Mouse (Mus musculus): ENCODE measurements around the gene Ttc7b. TPM values are rescaled to one million over a fixed set of nuclear protein-coding genes. Genes with fewer than 3 reads are reported as not detected.
A peak's percentile ranks its signal among the peaks of the same experiment; 100 is the strongest.

Ttc7b gene
- polyA plus RNA-seq, 1 experiment, result 20.4 TPM

GRCm38 (mm10) chr12:100505484-100505883 is 15.1 kb downstream of the Ttc7b start:
- TF ChIP-seq CTCF (IDR thresholded peaks at IDR 0.05; ENCODE audit: extremely low read depth, insufficient read depth, insufficient read length, insufficient replicate concordance), result no peak
- no peak for TF ChIP-seq POLR2A (IDR thresholded peaks at IDR 0.05; ENCODE audit: low read depth, low read length)
- no peaks in the 10 kb centered on the region for H3K27me3 ChIP-seq (ENCODE audit: control insufficient read depth, insufficient read depth, low read length)
- DNase-seq (ENCODE audit: low read depth in 1 of 2, low spot score in 2 of 2), result no peak
- H3K4me3 ChIP-seq (ENCODE audit: extremely low read depth, insufficient read depth, insufficient read length), result no peak overlapping the region
- H3K27ac ChIP-seq (ENCODE audit: insufficient read depth, low read length), result 0 out of 2 replicates have a peak overlapping the region, but pooled peaks have one; percentile 27
- H3K36me3 ChIP-seq (ENCODE audit: control insufficient read depth, insufficient read depth, low read length), result no peaks in the 10 kb centered on the region
- peaks cover 12% of the 10 kb centered on the region; the same call in 1 of the 2 replicates for H3K4me1 ChIP-seq (ENCODE audit: control insufficient read depth, insufficient read depth, insufficient read length)
- WGBS, result 88% methylated on average over 1 of the region's 1 CpGs

GRCm38 (mm10) chr12:100504585-100504984 is 16.0 kb downstream of the Ttc7b start:
- no peak for TF ChIP-seq CTCF (IDR thresholded peaks at IDR 0.05; ENCODE audit: extremely low read depth, insufficient read depth, insufficient read length, insufficient replicate concordance)
- no peak for TF ChIP-seq POLR2A (IDR thresholded peaks at IDR 0.05; ENCODE audit: low read depth, low read length)
- 92% methylated on average over 2 of the region's 2 CpGs for WGBS
- Histone ChIP-seq H3K36me3 (ENCODE audit: control insufficient read depth, insufficient read depth, low read length) (no peaks in the 10 kb centered on the region), H3K27me3 (ENCODE audit: control insufficient read depth, insufficient read depth, low read length) (no peaks in the 10 kb centered on the region), H3K27ac (ENCODE audit: insufficient read depth, low read length) (no peak overlapping the region), H3K4me3 (ENCODE audit: extremely low read depth, insufficient read depth, insufficient read length) (no peak overlapping the region), H3K4me1 (ENCODE audit: control insufficient read depth, insufficient read depth, insufficient read length) (peaks cover 12% of the 10 kb centered on the region; the same call in 1 of the 2 replicates)
- no peak for DNase-seq (ENCODE audit: low read depth in 1 of 2, low spot score in 2 of 2)

- Histone ChIP-seq H3K27ac (ENCODE audit: insufficient read depth, low read length) (no peak overlapping the region), H3K4me3 (ENCODE audit: extremely low read depth, insufficient read depth, insufficient read length) (no peak overlapping the region), H3K36me3 (ENCODE audit: control insufficient read depth, insufficient read depth, low read length) (peaks cover 2% of the 10 kb centered on the region), H3K4me1 (ENCODE audit: control insufficient read depth, insufficient read depth, insufficient read length) (peaks cover 9% of the 10 kb centered on the region; the same call in 1 of the 2 replicates), H3K27me3 (ENCODE audit: control insufficient read depth, insufficient read depth, low read length) (no peaks in the 10 kb centered on the region)
- 82% methylated on average over 4 of the region's 4 CpGs for WGBS
- TF ChIP-seq POLR2A (IDR thresholded peaks at IDR 0.05; ENCODE audit: low read depth, low read length) (no peak), CTCF (IDR thresholded peaks at IDR 0.05; ENCODE audit: extremely low read depth, insufficient read depth, insufficient read length, insufficient replicate concordance) (no peak)
- DNase-seq (ENCODE audit: low read depth in 1 of 2, low spot score in 2 of 2), result no peak
Measured at GRCm38 (mm10) chr12:100503659-100504058, 17.0 kb downstream of the Ttc7b start.

GRCm38 (mm10) chr12:100502544-100502943 is 18.1 kb downstream of the Ttc7b start:
- TF ChIP-seq POLR2A (IDR thresholded peaks at IDR 0.05; ENCODE audit: low read depth, low read length), result no peak
- TF ChIP-seq CTCF (IDR thresholded peaks at IDR 0.05; ENCODE audit: extremely low read depth, insufficient read depth, insufficient read length, insufficient replicate concordance), result no peak
- Histone ChIP-seq H3K27ac (ENCODE audit: insufficient read depth, low read length) (no peak overlapping the region), H3K27me3 (ENCODE audit: control insufficient read depth, insufficient read depth, low read length) (no peaks in the 10 kb centered on the region), H3K4me3 (ENCODE audit: extremely low read depth, insufficient read depth, insufficient read length) (no peak overlapping the region), H3K4me1 (ENCODE audit: control insufficient read depth, insufficient read depth, insufficient read length) (peaks cover 8% of the 10 kb centered on the region; the same call in 1 of the 2 replicates), H3K36me3 (ENCODE audit: control insufficient read depth, insufficient read depth, low read length) (peaks cover 2% of the 10 kb centered on the region)
- no peak for DNase-seq (ENCODE audit: low read depth in 1 of 2, low spot score in 2 of 2)
- WGBS, result 93% methylated on average over 3 of the region's 3 CpGs

GRCm38 (mm10) chr12:100501261-100501660 is 19.4 kb downstream of the Ttc7b start:
- H3K27me3 ChIP-seq (ENCODE audit: control insufficient read depth, insufficient read depth, low read length), result no peaks in the 10 kb centered on the region
- DNase-seq (ENCODE audit: low read depth in 1 of 2, low spot score in 2 of 2), result peak; percentile 38 to 42
- H3K4me3 ChIP-seq (ENCODE audit: extremely low read depth, insufficient read depth, insufficient read length), result no peak overlapping the region
- TF ChIP-seq POLR2A (IDR thresholded peaks at IDR 0.05; ENCODE audit: low read depth, low read length), result no peak
- no peak for TF ChIP-seq CTCF (IDR thresholded peaks at IDR 0.05; ENCODE audit: extremely low read depth, insufficient read depth, insufficient read length, insufficient replicate concordance)
- H3K27ac ChIP-seq (ENCODE audit: insufficient read depth, low read length), result peak overlapping the region; percentile 54
- 15% methylated on average over 4 of the region's 4 CpGs for WGBS
- peaks cover 8% of the 10 kb centered on the region; the same call in 1 of the 2 replicates for H3K4me1 ChIP-seq (ENCODE audit: control insufficient read depth, insufficient read depth, insufficient read length)
- peaks cover 2% of the 10 kb centered on the region for H3K36me3 ChIP-seq (ENCODE audit: control insufficient read depth, insufficient read depth, low read length)

GRCm38 (mm10) chr12:100499469-100499868 is 21.2 kb downstream of the Ttc7b start:
- no peak for DNase-seq (ENCODE audit: low read depth in 1 of 2, low spot score in 2 of 2)
- Histone ChIP-seq H3K36me3 (ENCODE audit: control insufficient read depth, insufficient read depth, low read length) (peaks cover 8% of the 10 kb centered on the region), H3K4me1 (ENCODE audit: control insufficient read depth, insufficient read depth, insufficient read length) (peaks cover 6% of the 10 kb centered on the region; the same call in 1 of the 2 replicates), H3K27me3 (ENCODE audit: control insufficient read depth, insufficient read depth, low read length) (no peaks in the 10 kb centered on the region), H3K27ac (ENCODE audit: insufficient read depth, low read length) (no peak overlapping the region), H3K4me3 (ENCODE audit: extremely low read depth, insufficient read depth, insufficient read length) (no peak overlapping the region)
- WGBS, result 88% methylated on average over 13 of the region's 13 CpGs
- TF ChIP-seq POLR2A (IDR thresholded peaks at IDR 0.05; ENCODE audit: low read depth, low read length), result no peak
- no peak for TF ChIP-seq CTCF (IDR thresholded peaks at IDR 0.05; ENCODE audit: extremely low read depth, insufficient read depth, insufficient read length, insufficient replicate concordance)

GRCm38 (mm10) chr12:100498006-100498405 is 22.6 kb downstream of the Ttc7b start:
- Histone ChIP-seq H3K27me3 (ENCODE audit: control insufficient read depth, insufficient read depth, low read length) (no peaks in the 10 kb centered on the region), H3K36me3 (ENCODE audit: control insufficient read depth, insufficient read depth, low read length) (peaks cover 10% of the 10 kb centered on the region), H3K4me3 (ENCODE audit: extremely low read depth, insufficient read depth, insufficient read length) (no peak overlapping the region), H3K27ac (ENCODE audit: insufficient read depth, low read length) (no peak overlapping the region), H3K4me1 (ENCODE audit: control insufficient read depth, insufficient read depth, insufficient read length) (peaks cover 6% of the 10 kb centered on the region; the same call in 1 of the 2 replicates)
- WGBS, result 92% methylated on average over 5 of the region's 5 CpGs
- TF ChIP-seq POLR2A (IDR thresholded peaks at IDR 0.05; ENCODE audit: low read depth, low read length), result no peak
- no peak for TF ChIP-seq CTCF (IDR thresholded peaks at IDR 0.05; ENCODE audit: extremely low read depth, insufficient read depth, insufficient read length, insufficient replicate concordance)
- no peak for DNase-seq (ENCODE audit: low read depth in 1 of 2, low spot score in 2 of 2)

Measured in spleen, adult 2 months (tissue).